Mouse (Mus musculus) forebrain, embryonic 13.5 days (tissue): ENCODE results near the gene Mark4. TPM values are rescaled to one million over a fixed set of nuclear protein-coding genes. Genes with fewer than 3 reads are reported as not detected.
A peak's percentile ranks its signal among the peaks of the same experiment; 100 is the strongest.

Experiments used
- ATAC-seq: fragments of 200-750 bp; cut with Nextera tagmentation; 2 replicates; pipeline ENCODE4 v1.8.0; 2017
- H3K27ac ChIP-seq: fragments of 300-500 bp; sonication (generic); 2 replicates; pipeline ENCODE4 v1.5.1; 2015; ENCODE audit warnings: inconsistent platforms, mild to moderate bottlenecking, moderate library complexity
- H3K27me3 ChIP-seq: fragments of 300-500 bp; sonication (generic); 2 replicates; pipeline ENCODE4 v1.6.1; 2015; ENCODE audit warnings: mild to moderate bottlenecking, inconsistent platforms
- H3K36me3 ChIP-seq: fragments of 300-500 bp; sonication (generic); 2 replicates; pipeline ENCODE4 v1.6.1; 2015; ENCODE audit warnings: mild to moderate bottlenecking, inconsistent platforms; ENCODE audit not compliant: poor library complexity, severe bottlenecking
- H3K4me1 ChIP-seq: fragments of 300-500 bp; sonication (generic); 2 replicates; pipeline ENCODE4 v1.6.1; 2015; ENCODE audit warnings: inconsistent platforms
- H3K4me2 ChIP-seq: fragments of 300-500 bp; sonication (generic); 2 replicates; pipeline ENCODE4 v1.6.1; 2015; ENCODE audit warnings: inconsistent platforms, mild to moderate bottlenecking, moderate library complexity
- H3K4me3 ChIP-seq: fragments of 300-500 bp; sonication (generic); 2 replicates; pipeline ENCODE4 v1.5.1; 2015; ENCODE audit warnings: mild to moderate bottlenecking, inconsistent platforms
- H3K9ac ChIP-seq: fragments of 300-500 bp; sonication (generic); 2 replicates; pipeline ENCODE4 v1.6.1; 2015; ENCODE audit warnings: mild to moderate bottlenecking, inconsistent platforms
- H3K9me3 ChIP-seq: fragments of 300-500 bp; sonication (generic); replicated peaks from 2 replicates; pipeline ENCODE4 v1.6.1; 2016; ENCODE audit warnings: inconsistent platforms
- WGBS: fragments of 180-500 bp; shearing (Covaris S2); methylation state at CpG from one replicate; pipeline ENCODE4 v1.1.7; 2015; 5-methylcytosine and 5-hydroxymethylcytosine counted together
- polyA plus RNA-seq: library from polyadenylated mRNA; unstranded; fragments of >200 nt; fragmentation: Nextera tagmentation; extraction: Ambion mirVana; gene quantifications from 2 replicates; pipeline ENCODE4 v1.2.1, GENCODE M21; 2015

Mark4 gene
- polyA plus RNA-seq, 1 experiment from 2014 or later: 12.2 TPM

DNA sequence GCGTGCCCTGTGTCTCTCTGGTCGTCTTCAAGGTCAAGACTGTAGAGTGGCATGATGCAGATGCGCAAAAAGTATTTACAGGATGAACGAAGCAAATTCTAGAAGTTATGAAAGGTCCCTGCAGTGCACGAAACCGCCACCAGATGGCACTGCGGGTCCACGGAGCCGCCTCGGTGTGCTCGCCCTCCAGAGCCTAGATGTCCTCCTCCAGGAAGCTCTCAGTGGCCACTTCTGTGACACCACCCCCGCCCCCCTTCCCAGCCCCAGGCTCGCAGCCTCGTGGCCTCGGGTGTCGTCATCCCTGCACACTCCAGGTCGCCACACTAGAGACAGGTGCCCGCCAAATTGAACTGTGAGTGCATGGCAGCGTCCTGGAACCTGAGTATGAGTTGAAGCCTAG is 53.2 kb downstream of the Mark4 start:
- Histone ChIP-seq H3K4me3 (no peak overlapping the region), H3K36me3 (no peaks in the 10 kb centered on the region), H3K27me3 (peaks cover 63% of the 10 kb centered on the region), H3K9me3 (peaks cover 8% of the 10 kb centered on the region), H3K4me1 (peaks cover 10% of the 10 kb centered on the region), H3K27ac (no peak overlapping the region), H3K4me2 (peak overlapping the region; percentile 33), H3K9ac (no peak overlapping the region)
- peak; percentile 79 for ATAC-seq
- WGBS: 3% methylated on average over 19 of the region's 19 CpGs

DNA sequence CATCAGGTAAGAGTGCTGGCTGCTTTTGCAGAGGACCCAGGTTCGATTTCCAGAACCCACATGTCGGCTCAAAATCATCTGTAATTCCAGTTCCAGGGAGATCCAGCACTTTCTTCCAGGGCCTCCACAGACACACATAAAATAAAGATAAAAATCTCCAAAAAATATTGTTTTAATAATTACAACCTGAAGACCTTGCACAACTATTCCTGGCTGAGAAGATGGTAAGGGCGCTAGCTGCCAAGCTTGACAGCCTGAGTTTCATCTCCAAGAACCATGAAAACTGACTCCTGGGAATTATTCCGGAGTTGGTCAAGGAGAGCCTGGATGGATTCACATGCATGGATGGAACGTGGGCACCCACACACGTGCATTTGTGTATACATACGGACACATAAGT is 54.1 kb downstream of the Mark4 start, which contains the start of gene Ckm:
Ckm (plus strand) TSS at position 301 of the 400 bp plus-strand sequence.
- Histone ChIP-seq H3K4me3 (peak within 1 kb of the TSS; percentile 53), H3K27me3 (peaks cover 71% of the 10 kb centered on the region), H3K27ac (no peak within 1 kb of the TSS), H3K36me3 (no peaks in the 10 kb centered on the region), H3K9me3 (peaks cover 9% of the 10 kb centered on the region), H3K4me1 (peaks cover 17% of the 10 kb centered on the region), H3K4me2 (peak within 1 kb of the TSS; percentile 94), H3K9ac (peak within 1 kb of the TSS; percentile 65)
- no peak for ATAC-seq
- 58% methylated on average over 7 of the region's 7 CpGs for WGBS

DNA sequence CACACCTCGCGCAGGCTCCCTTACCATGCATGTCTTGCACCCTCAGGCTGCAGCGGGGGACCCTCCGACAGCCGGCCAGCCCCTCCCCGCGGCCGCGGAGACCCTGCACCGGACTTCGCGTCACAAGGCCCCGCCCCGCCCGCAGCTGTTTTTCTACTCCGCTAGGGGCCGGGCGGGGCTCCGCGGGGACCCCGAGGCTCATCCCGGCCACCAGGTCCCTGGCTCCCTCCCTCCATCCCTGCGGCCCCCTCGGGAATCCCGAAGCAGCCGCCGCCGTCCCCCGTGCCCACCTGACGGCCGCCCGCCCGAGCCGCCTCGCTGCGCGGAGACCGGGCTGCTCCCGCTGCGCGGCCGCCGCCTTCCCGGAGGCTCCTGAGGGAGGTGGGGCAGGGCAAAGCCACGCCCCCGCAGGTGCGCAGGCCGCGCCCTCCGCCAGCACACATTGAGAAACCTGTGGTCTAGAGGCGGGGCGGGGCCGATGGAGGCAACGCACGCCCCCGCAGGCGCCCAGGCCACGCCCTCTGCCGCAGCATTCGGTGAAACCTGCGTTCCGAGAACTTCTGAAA is 54.8 kb downstream of the Mark4 start, which contains the start of gene Klc3:
Klc3 (minus strand) TSS at position 374 of the 566 bp plus-strand sequence.
- Histone ChIP-seq H3K27me3 (peaks cover 76% of the 10 kb centered on the region), H3K4me2 (peak within 1 kb of the TSS; percentile 94), H3K36me3 (no peaks in the 10 kb centered on the region), H3K27ac (no peak within 1 kb of the TSS), H3K9ac (peak within 1 kb of the TSS; percentile 65), H3K4me1 (peaks cover 20% of the 10 kb centered on the region), H3K4me3 (peak within 1 kb of the TSS; percentile 53), H3K9me3 (peaks cover 9% of the 10 kb centered on the region)
- no peak for ATAC-seq
- under 1% methylated on average over 49 of the region's 62 CpGs for WGBS

DNA sequence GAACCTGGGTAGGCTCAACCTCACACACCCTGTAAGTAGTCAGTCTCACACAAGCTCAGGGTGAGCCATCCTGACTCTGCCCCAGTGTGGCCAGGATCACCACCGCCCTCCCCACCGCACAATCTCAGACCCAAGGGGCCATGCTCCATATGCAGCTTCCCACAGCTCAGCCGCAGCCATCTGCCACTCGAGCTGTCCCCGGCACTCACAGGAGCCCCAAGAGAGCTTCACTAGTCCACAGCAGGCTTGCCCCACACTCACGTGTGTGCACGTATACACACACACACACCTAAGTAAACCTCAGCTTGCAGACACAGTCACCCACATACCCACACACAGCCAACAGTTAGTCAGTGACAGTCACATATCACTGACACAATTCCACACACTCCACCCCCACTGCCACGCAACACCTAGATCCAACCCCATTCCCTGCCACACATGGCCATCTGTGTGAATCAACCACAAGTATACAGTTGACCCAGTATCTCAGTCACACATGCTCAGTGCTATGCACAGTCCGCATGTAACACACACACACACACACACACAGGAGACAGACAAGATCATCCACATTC is 56.0 kb downstream of the Mark4 start:
- Histone ChIP-seq H3K36me3 (no peaks in the 10 kb centered on the region), H3K27me3 (peaks cover 76% of the 10 kb centered on the region), H3K9ac (no peak overlapping the region), H3K4me2 (no peak overlapping the region), H3K4me3 (0 out of 2 replicates have a peak overlapping the region, but pooled peaks have one; percentile 9), H3K9me3 (peaks cover 9% of the 10 kb centered on the region), H3K4me1 (peaks cover 20% of the 10 kb centered on the region), H3K27ac (no peak overlapping the region)
- no peak for ATAC-seq
- 86% methylated on average over 9 of the region's 9 CpGs for WGBS

DNA sequence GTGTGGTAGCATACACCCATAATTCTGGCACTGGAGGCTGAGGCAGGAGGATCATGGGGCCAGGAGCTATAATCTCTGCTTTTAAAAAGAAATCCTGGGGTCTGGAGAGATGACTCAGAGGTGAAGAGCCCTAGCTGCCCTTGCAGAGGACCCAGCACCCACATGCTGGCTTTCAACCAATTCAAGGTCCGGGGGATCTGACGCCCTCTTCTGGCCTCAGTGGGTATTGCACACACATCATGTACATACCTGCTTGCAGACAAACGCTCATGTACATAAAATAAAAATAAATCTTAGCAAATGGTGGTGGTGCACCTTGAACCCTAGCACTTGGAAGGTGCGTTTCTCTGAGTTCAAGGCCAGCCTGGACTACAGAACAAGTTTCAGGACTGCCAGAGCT is 57.7 kb downstream of the Mark4 start:
- 88% methylated on average over 4 of the region's 4 CpGs for WGBS
- Histone ChIP-seq H3K9me3 (peaks cover 9% of the 10 kb centered on the region), H3K9ac (no peak overlapping the region), H3K36me3 (peaks cover 2% of the 10 kb centered on the region; the same call in 1 of the 2 replicates), H3K27ac (no peak overlapping the region), H3K4me3 (no peak overlapping the region), H3K4me2 (no peak overlapping the region), H3K4me1 (peaks cover 20% of the 10 kb centered on the region), H3K27me3 (peaks cover 67% of the 10 kb centered on the region)
- ATAC-seq: no peak

DNA sequence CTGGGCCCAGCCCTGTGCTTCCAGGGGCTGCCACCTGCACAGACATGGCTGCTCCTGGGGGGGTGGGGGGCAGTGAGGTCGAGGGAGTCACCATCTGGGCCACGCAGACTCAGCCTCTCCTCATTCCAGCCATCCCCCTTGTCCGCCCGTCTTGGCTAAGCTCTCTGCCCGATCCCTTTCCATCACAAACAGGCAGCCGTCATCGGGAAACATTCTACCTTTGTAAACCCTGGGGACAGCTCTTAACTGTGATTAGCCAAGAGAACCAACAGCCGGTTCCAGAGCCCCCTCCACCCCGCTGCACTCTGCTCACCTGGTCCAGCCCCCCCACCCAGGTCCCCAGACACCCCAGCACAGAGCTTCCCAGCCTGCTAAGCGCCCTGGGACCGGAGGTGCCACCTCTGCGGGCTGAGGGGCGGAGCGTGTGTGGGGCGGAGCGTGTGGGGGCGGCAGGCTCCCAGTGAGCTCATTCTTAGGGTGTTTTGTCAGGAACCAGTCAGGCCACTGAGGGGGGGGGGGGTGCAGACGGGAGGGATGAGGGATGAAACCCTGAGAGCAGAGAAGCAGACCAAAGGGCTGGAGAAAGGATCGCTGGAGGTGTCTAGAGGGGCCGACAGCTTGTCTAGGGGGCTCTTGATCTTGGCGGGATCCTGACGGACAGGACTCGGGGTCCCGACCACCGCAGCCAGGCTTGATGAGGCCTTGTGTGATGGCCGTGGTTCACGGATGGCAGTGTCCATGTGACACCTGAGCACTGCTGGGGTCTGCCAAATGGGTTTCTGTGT is 58.9 kb downstream of the Mark4 start:
- peaks cover 56% of the 10 kb centered on the region for H3K27me3 ChIP-seq
- peak; percentile 32 for ATAC-seq
- peak overlapping the region; percentile 29 for H3K4me3 ChIP-seq
- peak overlapping the region; percentile 57 for H3K4me2 ChIP-seq
- H3K9me3 ChIP-seq: peaks cover 9% of the 10 kb centered on the region
- WGBS: under 1% methylated on average over 26 of the region's 27 CpGs
- peaks cover 14% of the 10 kb centered on the region for H3K36me3 ChIP-seq
- no peak overlapping the region for H3K27ac ChIP-seq
- H3K9ac ChIP-seq: peak overlapping the region; percentile 50; the same call in 1 of the 2 replicates
- peaks cover 20% of the 10 kb centered on the region for H3K4me1 ChIP-seq

DNA sequence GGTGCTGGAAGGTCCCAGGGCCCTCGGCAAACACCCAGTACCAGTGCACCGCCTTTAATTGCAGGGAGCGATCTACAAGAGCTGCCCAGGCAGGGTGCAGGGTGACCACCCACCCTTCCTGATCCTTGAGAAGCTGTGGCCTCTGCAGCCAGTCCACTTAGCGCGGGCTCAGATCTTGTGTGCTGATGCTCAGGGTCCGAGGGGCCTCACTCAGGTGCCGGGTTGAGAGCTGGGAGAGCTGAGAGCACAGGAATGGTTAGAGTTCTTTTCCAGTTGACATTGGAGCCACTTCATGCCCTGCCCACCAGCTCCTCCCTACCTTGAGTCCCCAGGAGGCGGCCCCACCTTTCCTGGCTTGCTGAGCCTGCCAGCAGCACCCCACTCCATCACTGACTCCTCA is 64.1 kb downstream of the Mark4 start:
- H3K9me3 ChIP-seq: no peaks in the 10 kb centered on the region
- no peak overlapping the region for H3K4me3 ChIP-seq
- H3K9ac ChIP-seq: no peak overlapping the region
- 91% methylated on average over 8 of the region's 8 CpGs for WGBS
- peaks cover 4% of the 10 kb centered on the region for H3K4me1 ChIP-seq
- no peak overlapping the region for H3K27ac ChIP-seq
- no peak overlapping the region for H3K4me2 ChIP-seq
- ATAC-seq: no peak
- H3K27me3 ChIP-seq: peaks cover 7% of the 10 kb centered on the region
- peaks cover 66% of the 10 kb centered on the region for H3K36me3 ChIP-seq

DNA sequence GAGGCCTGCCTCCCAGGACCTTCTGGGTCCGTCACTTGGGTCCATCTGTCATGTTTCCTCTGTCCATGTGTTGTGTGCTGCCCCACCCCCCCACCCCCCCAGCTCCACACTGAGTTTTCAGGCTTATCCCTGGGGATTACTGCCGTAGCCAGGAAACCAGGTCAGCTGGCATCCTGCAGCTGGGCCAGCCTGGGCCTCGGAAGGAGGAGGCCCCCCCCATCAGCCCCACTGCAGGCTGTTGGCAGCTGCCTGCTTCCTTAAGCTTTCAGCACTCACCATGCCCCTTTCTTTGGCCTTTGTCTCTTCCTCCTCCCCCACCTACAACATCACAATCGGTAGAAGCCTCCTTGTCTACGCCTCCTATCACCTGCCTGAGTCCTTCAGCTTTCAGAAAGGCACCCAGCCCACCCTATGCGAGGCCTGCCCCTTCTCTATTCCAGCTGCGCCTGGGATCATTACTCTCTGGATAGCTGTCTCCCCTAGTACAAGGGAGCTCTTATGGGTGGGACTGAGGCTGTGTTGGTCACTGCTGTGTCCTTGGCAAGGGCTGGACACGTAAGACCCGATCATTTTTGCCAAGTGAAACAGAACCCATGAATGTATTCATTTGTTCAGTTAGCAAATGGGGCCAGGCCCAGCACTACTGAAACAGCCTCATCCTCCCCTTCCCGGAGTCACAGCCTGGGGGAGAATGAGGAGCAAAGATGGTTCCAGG is 69.8 kb downstream of the Mark4 start:
- no peak overlapping the region for H3K4me3 ChIP-seq
- H3K9me3 ChIP-seq: no peaks in the 10 kb centered on the region
- peak overlapping the region; percentile 57; the same call in 1 of the 2 replicates for H3K27ac ChIP-seq
- no peak for ATAC-seq
- 0 out of 2 replicates have a peak, but pooled peaks cover 3% of the 10 kb centered on the region for H3K4me1 ChIP-seq
- 76% methylated on average over 8 of the region's 10 CpGs for WGBS
- H3K4me2 ChIP-seq: no peak overlapping the region
- H3K9ac ChIP-seq: no peak overlapping the region
- H3K36me3 ChIP-seq: peaks cover 100% of the 10 kb centered on the region
- H3K27me3 ChIP-seq: no peaks in the 10 kb centered on the region

DNA sequence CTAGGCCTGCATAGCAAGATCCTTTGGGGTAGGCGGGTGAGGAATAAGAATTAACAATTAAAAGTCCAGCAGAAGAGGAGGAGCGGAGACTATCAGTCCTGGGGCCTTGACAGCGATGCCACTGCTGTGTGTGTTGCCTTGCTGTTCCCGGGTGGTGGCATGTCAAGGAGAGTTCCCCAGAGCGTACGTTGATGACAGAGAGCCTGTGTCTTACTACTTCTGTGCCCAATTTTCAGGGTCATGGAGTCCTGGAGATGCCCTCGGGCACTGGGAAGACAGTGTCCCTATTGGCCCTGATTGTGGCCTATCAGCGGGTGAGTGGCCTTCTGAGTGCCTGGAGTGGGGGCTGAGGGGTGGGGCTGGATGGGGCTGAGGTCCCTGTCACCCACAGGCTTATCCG is 74.9 kb downstream of the Mark4 start:
- Histone ChIP-seq H3K4me3 (no peak overlapping the region), H3K36me3 (peaks cover 51% of the 10 kb centered on the region), H3K4me1 (peaks cover 19% of the 10 kb centered on the region), H3K9me3 (no peaks in the 10 kb centered on the region), H3K4me2 (peak overlapping the region; percentile 91; the same call in 1 of the 2 replicates), H3K27ac (no peak overlapping the region), H3K27me3 (no peaks in the 10 kb centered on the region), H3K9ac (peak overlapping the region; percentile 14; the same call in 1 of the 2 replicates)
- 92% methylated on average over 9 of the region's 9 CpGs for WGBS
- ATAC-seq: no peak

DNA sequence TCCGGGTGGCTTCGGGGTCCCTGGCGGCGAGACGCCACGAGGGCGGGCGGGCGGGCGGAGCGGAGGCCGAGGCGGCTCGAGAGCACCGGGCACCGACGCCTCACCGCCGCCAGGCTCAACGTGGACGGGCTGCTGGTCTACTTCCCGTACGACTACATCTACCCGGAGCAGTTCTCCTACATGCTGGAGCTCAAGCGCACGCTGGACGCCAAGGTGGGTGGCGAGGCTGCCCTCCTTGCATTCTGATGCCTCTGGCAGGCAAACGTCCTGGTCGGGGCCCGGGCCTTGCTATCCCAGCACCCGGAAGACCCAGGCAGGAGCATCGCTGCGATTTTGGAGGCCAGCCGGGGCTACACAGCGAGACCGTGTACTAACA is 76.5 kb downstream of the Mark4 start:
- Histone ChIP-seq H3K4me3 (peak overlapping the region; percentile 95), H3K36me3 (peaks cover 44% of the 10 kb centered on the region), H3K9me3 (no peaks in the 10 kb centered on the region), H3K4me2 (peak overlapping the region; percentile 91), H3K27me3 (no peaks in the 10 kb centered on the region), H3K4me1 (peaks cover 19% of the 10 kb centered on the region), H3K27ac (peak overlapping the region; percentile 44; the same call in 1 of the 2 replicates), H3K9ac (peak overlapping the region; percentile 93)
- WGBS: 0% methylated on average over 16 of the region's 37 CpGs
- ATAC-seq: peak; percentile 65

DNA sequence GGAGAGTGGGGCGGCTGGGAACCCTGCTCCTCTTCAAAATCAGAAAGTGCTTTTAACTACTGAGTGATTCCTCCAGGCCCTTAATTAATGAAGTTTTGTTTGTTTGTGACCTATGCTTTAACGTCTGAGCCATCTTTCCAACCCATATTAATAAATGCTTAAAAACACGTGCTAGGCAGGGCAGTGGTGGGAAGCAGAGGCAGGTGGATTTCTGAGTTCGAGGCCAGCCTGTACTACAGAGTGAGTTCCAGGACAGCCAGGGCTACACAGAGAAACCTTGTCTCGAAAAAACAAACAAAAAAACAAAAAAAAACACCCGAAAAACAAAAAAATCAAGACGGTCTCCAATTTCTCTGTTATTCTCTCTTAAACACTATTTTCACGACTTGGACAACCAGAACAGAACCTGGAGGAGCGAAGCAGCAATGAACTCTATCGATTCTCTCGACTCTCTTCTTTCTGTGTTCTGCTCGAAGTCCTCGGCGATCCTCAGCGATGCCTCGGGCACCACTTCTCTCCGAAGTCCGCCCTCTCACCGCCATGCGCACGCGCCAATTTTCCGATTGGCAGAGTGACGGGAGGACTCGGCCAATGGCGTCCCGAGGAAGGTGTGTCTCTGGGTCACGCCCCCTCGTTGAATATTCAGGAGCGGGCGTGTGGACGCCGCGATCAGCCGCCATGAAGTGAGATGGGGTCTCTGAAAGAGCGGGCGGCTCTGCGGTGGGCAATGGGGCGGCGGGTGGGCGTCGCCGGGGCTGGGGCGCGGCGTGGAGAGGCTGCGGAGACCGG is 77.0 kb downstream of the Mark4 start, which contains the start of gene Ercc2:
Ercc2 (plus strand) TSS at position 634 of the 789 bp plus-strand sequence.
- Histone ChIP-seq H3K9ac (peak within 1 kb of the TSS; percentile 93), H3K4me2 (peak within 1 kb of the TSS; percentile 91), H3K27ac (peak within 1 kb of the TSS; percentile 44; the same call in 1 of the 2 replicates), H3K9me3 (no peaks in the 10 kb centered on the region), H3K4me3 (peak within 1 kb of the TSS; percentile 95), H3K4me1 (peaks cover 19% of the 10 kb centered on the region), H3K36me3 (peaks cover 39% of the 10 kb centered on the region), H3K27me3 (no peaks in the 10 kb centered on the region)
- WGBS: 7% methylated on average over 34 of the region's 48 CpGs
- peak; percentile 97 for ATAC-seq
